Mouse (Mus musculus) adrenal gland, adult 8-10 months (tissue): ENCODE results near the gene Npc1l1. TPM values are rescaled to one million over a fixed set of nuclear protein-coding genes. Genes with fewer than 3 reads are reported as not detected.
"Not testable (repeated sequence)": the region's sequence is repeated elsewhere in the genome, so short reads cannot be mapped to it uniquely, and the experiment has no call there.

Experiments
- DNase-seq: peaks from one replicate; pipeline ENCODE4 v3.0.0; 2022
- total RNA-seq, 4 experiments: library from RNA; stranded (reverse); gene quantifications; 2 replicates each; pipeline ENCODE4 v1.2.4; 2022

Npc1l1 gene
- total RNA-seq, result under 1 TPM in 2 of 4 experiments, not detected in 2; 0.13 to 0.15 TPM

GRCm38 (mm10) chr11:6230012-6230411, at the start of gene Npc1l1:
Npc1l1 (minus strand) TSS chr11:6230143.
- no peak for DNase-seq

- no peak for DNase-seq
Observed at GRCm38 (mm10) chr11:6276466-6276865, 46.5 kb upstream of the Npc1l1 start.

GRCm38 (mm10) chr11:6275094-6275484, 45.1 kb upstream of the Npc1l1 start:
- no peak for DNase-seq

GRCm38 (mm10) chr11:6274387-6275093, 44.6 kb upstream of the Npc1l1 start, which contains the start of gene Tmed4:
Tmed4 (minus strand) TSS chr11:6274870.
- peak; percentile 97 for DNase-seq

- DNase-seq, result no peak
Observed at GRCm38 (mm10) chr11:6273607-6274006, 43.7 kb upstream of the Npc1l1 start.

- DNase-seq, result peak; percentile 92
Observed at GRCm38 (mm10) chr11:6267320-6268254, 37.6 kb upstream of the Npc1l1 start, which contains the start of gene Ddx56. Ddx56 (minus strand) TSS chr11:6267772.

GRCm38 (mm10) chr11:6266621-6267020, 36.7 kb upstream of the Npc1l1 start:
- DNase-seq, result no peak

GRCm38 (mm10) chr11:6261434-6262082, 31.6 kb upstream of the Npc1l1 start:
- no peak for DNase-seq

GRCm38 (mm10) chr11:6259413-6259812, 29.5 kb upstream of the Npc1l1 start:
- no peak for DNase-seq

- no peak for DNase-seq
Observed at GRCm38 (mm10) chr11:6256490-6257072, 26.6 kb upstream of the Npc1l1 start.

GRCm38 (mm10) chr11:6254602-6255001, 24.7 kb upstream of the Npc1l1 start:
- not testable (repeated sequence) for DNase-seq

- no peak for DNase-seq
Observed at GRCm38 (mm10) chr11:6252824-6253223, 22.9 kb upstream of the Npc1l1 start.

- no peak for DNase-seq
Observed at GRCm38 (mm10) chr11:6252248-6252647, 22.3 kb upstream of the Npc1l1 start.

GRCm38 (mm10) chr11:6244707-6245106, 14.8 kb upstream of the Npc1l1 start:
- no peak for DNase-seq

- no peak for DNase-seq
Observed at GRCm38 (mm10) chr11:6233025-6233424, 3.1 kb upstream of the Npc1l1 start.

GRCm38 (mm10) chr11:6224541-6225229, 5.3 kb downstream of the Npc1l1 start:
- DNase-seq, result no peak

- no peak for DNase-seq
Observed at GRCm38 (mm10) chr11:6222187-6222586, 7.8 kb downstream of the Npc1l1 start.

GRCm38 (mm10) chr11:6219967-6220366, 10.0 kb downstream of the Npc1l1 start:
- DNase-seq, result no peak

GRCm38 (mm10) chr11:6218189-6218896, 11.6 kb downstream of the Npc1l1 start:
- no peak for DNase-seq

GRCm38 (mm10) chr11:6216834-6217233, 13.1 kb downstream of the Npc1l1 start:
- no peak for DNase-seq

GRCm38 (mm10) chr11:6208158-6208557, 21.8 kb downstream of the Npc1l1 start:
- DNase-seq, result no peak
